Mouse (Mus musculus) liver, adult (tissue): ENCODE results near the gene Dohh.

Experiments
- GATA4 ChIP-seq: IDR thresholded peaks from 2 replicates; pipeline ENCODE4 v1.6.1; 2014; ENCODE audit warnings: mild to moderate bottlenecking, low read length; ENCODE audit not compliant: insufficient replicate concordance

Gene Dohh

DNA sequence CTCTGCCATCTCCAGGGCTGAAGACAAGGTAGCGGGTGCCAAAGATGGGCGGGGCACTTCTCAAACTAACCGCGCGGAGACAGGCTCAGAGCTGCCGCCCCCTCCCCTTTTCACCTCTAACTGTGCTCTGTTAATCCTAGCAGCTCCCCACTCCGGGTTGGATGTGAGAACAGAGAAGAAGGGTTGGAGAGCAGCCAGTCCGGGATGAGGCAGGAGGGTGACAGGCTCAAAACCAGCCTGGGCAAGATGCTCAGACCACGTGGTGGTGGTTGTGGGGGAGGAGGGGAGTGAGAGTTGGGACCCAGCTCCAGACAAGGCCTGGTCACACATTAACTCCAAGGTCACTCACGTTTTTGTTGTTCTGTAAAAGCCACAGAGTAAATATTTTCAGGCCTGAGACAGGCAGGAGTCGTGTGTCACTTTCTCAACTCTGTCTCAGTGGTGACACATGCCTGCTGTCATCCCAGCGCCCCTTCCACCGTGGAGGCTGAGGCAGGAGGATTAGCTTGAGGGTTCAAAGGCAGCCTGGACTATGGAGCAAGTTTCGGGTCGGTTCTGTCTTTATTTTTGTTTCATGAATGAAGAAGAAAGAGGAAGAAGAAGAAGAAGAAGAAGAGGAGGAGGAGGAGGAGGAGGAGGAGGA lies 47.4 kb downstream of the Dohh start:
- no peak for TF ChIP-seq GATA4

DNA sequence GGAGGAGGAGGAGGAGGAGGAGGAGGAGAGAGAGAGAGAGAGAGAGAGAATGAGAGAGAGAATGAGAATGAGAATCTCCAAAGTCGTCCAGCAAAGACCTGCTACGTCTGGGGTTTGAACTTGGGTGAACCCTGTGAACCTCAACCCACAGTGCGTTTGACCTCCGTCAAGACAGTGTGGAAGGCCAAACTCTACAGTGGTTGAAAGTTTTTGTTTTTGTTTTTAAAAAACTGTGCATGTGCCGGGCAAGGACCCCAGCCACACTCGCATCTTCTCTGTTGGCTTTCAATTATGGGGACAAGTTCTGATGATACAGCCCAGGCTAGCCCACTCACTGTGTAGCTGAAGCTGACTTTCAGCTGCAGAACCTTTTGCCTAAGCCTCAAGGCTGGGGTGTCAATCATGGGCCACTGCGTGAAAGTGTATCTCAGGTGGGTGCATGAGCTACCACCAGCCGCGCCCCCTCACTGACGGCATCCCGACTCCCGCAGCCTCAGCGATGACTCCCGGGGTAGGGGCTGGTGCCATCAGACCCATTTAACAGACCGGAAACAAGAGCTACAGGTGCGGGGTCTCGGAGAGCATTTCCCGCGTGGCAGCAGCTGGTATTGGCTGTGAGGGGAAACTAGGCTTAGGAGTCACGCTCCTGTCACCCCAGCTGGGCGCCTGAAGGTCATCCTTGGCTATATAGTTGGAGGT lies 48.1 kb downstream of the Dohh start:
- no peak for TF ChIP-seq GATA4

DNA sequence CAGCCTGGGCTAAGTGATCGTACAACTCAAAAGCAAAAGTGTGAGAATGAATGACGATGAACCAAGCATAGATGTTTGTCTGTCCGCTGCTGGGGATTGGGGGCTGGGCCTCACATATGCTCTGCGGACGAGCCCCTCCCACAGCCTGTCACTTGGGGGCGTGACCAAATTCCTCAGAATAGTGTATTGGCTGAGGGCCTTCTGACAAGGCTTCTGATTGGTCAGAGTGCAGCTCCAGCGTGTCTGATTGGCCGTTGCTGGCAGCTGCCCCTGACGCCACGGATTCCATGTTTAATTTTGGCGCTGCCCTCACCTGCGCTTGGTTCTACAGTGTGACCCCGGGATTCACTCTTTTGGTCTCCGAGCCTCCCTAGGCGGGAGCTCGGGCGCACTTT lies 48.6 kb downstream of the Dohh start:
- no peak for TF ChIP-seq GATA4

DNA sequence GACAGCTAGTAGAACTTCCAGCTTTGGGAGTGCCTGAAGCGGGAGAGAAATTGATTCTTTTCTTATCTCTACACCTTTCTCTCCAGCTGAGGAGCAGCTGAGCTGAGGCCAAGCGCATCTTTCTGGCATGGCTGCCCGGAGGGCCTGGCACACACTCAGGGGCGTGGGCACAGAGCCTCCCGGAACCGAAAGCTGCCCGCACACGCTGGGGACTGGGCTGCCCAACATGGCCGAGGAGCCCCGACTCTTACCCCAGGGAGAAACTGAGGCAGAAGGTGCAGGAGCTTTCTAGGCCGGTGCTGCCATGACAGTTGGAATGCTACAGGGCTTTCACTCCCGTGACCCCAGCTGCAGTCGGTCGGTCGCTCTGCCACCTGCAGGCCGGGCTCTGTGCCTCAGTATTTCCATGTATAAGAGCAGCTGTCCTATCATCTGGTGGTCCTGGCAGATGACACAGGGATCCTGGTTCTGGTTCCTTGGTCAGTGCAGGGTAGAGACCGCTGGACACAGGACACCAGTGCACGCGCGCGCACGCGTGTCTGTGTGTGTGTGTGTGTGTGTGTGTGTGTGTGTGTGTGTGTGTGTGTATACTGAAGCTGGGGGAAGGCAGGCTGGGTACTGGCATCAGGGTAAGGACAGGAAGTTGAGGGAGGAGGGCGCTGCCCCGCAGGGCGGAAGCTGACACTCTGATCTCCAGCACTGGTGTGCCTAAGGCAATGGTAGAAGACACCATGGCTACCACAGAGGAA lies 49.5 kb downstream of the Dohh start:
- TF ChIP-seq GATA4, result peak; percentile 44; the same call in 1 of the 2 replicates

DNA sequence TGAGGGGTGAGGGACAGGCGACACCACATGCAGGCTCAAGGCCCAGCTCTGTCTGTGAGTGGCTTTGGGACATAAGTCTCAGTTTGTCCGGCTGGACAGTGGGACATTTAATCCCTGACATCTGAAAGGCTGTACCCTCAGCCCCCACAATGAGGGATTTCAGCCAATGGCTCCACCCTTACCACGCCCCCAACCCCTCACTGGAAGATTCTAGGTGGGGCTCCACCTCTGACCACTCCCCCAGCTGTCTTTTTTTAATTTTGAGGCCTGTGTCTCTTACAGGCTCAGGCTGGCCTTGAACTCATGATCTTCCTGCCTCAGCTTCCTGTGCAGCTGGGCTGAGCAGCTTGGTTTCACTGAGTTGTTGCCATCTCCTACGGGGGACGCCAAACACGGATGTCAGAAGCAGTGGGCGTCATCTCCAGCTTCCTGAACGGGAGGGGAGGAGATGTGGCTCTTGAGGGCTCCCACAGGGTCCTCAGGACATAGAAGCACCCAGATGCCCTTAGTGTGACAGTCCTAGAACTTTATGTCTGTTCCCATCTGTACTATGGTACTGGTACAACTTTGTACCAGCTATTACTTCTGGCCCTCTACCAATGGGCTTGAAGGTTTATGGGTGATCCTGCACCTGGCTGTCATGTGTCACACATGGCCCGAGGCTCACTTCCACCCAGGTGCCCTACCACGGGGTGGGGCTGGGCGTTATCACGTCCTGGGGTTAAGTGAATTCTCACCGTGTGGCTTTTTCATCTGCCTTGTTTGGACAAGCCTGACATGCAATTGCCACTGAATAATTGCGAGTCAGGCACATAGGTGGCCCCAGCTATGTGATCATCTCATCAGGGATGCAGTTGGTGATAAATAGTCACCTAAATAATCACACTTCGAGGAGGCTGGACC lies 50.4 kb downstream of the Dohh start:
- TF ChIP-seq GATA4, result no peak

GRCm38 (mm10) chr10:81435436-81435835 lies 51.2 kb downstream of the Dohh start:
- no peak for TF ChIP-seq GATA4
